Mouse (Mus musculus): ENCODE measurements around the gene Rragd. TPM values are rescaled to one million over a fixed set of nuclear protein-coding genes. Genes with fewer than 3 reads are reported as not detected.

The Rragd gene
- polyA plus RNA-seq, 1 experiment from 2014 or later = 26.6 TPM

DNA sequence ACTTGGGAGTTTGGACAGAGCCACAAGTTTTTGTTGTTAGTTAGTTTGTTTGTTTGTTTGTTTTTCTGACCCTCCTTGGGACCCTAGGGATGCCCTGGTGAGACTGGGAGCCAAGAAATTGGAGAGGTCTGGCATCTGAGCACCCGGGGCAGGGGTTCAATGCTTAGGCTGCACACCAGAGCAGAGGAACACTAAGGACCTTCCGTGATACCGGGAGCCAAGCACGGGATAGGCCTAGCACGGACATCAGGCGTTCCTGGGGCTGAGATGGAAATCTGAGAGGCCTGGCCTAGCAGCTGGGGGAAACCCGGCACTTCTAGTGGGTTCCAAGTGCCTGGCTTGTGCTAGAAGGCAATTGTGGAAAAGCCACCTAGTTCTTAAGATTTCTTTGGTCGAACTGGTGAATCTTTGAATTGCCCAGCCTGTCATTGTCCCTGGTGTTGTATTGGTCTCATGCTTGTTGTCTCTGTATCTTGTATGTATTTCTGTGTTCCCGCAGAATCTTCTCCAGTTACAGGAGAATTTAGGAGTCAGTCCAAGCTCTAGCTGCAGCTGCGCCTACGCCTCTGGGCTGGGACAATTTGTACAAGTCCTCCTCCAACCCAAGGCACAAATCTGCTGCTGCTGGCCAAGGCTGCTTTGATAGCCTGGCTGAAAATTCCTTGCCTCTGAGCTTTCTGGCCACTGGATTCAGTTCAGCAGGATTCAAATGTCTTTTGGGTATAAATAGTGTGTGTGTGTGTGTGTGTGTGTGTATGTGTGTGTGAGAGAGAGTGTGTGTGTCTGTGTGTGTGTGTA is 75.3 kb downstream of the Rragd start:
- Histone ChIP-seq H3K27ac (replicated peaks) (no peak overlapping the region), H3K36me3 (no peaks in the 10 kb centered on the region), H3K4me3 (no peak overlapping the region), H3K4me2 (replicated peaks) (no peak overlapping the region), H3K9me3 (no peaks in the 10 kb centered on the region), H3K27me3 (no peaks in the 10 kb centered on the region), H3K9ac (replicated peaks) (no peak overlapping the region), H3K4me1 (no peaks in the 10 kb centered on the region)
- no peak for ATAC-seq (replicated peaks)
- 84% methylated on average over 11 of the region's 11 CpGs for WGBS

- no peak overlapping the region for H3K4me2 ChIP-seq (replicated peaks)
- WGBS = 63% methylated on average over 7 of the region's 7 CpGs
- no peak overlapping the region for H3K9ac ChIP-seq (replicated peaks)
- H3K4me1 ChIP-seq = no peaks in the 10 kb centered on the region
- no peak overlapping the region for H3K4me3 ChIP-seq
- no peaks in the 10 kb centered on the region for H3K36me3 ChIP-seq
- H3K27ac ChIP-seq (replicated peaks) = no peak overlapping the region
- no peaks in the 10 kb centered on the region for H3K27me3 ChIP-seq
- no peaks in the 10 kb centered on the region for H3K9me3 ChIP-seq
- ATAC-seq (replicated peaks) = no peak
Observed at GRCm38 (mm10) chr4:33061158-33061557, 78.3 kb downstream of the Rragd start.

GRCm38 (mm10) chr4:33062981-33063380 is 80.1 kb downstream of the Rragd start, which contains the start of gene Gabrr2:
Gabrr2 (plus strand) TSS chr4:33062999.
- no peak for ATAC-seq (replicated peaks)
- no peak within 1 kb of the TSS for H3K4me3 ChIP-seq
- no peaks in the 10 kb centered on the region for H3K9me3 ChIP-seq
- 91% methylated on average over 4 of the region's 4 CpGs for WGBS
- H3K27me3 ChIP-seq = no peaks in the 10 kb centered on the region
- H3K9ac ChIP-seq (replicated peaks) = no peak within 1 kb of the TSS
- no peaks in the 10 kb centered on the region for H3K36me3 ChIP-seq
- no peak within 1 kb of the TSS for H3K27ac ChIP-seq (replicated peaks)
- H3K4me1 ChIP-seq = no peaks in the 10 kb centered on the region
- H3K4me2 ChIP-seq (replicated peaks) = no peak within 1 kb of the TSS

GRCm38 (mm10) chr4:33064986-33065385 is 82.1 kb downstream of the Rragd start:
- Histone ChIP-seq H3K9ac (replicated peaks) (no peak overlapping the region), H3K36me3 (no peaks in the 10 kb centered on the region), H3K4me2 (replicated peaks) (no peak overlapping the region), H3K27me3 (no peaks in the 10 kb centered on the region), H3K27ac (replicated peaks) (no peak overlapping the region), H3K9me3 (no peaks in the 10 kb centered on the region), H3K4me1 (peaks cover 10% of the 10 kb centered on the region; the same call in 1 of the 2 replicates), H3K4me3 (no peak overlapping the region)
- 79% methylated on average over 6 of the region's 6 CpGs for WGBS
- no peak for ATAC-seq (replicated peaks)

- Histone ChIP-seq H3K4me3 (no peak overlapping the region), H3K27ac (replicated peaks) (no peak overlapping the region), H3K4me1 (peaks cover 10% of the 10 kb centered on the region; the same call in 1 of the 2 replicates), H3K27me3 (no peaks in the 10 kb centered on the region), H3K36me3 (no peaks in the 10 kb centered on the region), H3K9ac (replicated peaks) (no peak overlapping the region), H3K4me2 (replicated peaks) (no peak overlapping the region), H3K9me3 (no peaks in the 10 kb centered on the region)
- WGBS = 70% methylated on average over 14 of the region's 14 CpGs
- ATAC-seq (replicated peaks) = no peak
Observed at GRCm38 (mm10) chr4:33066223-33066960, 83.6 kb downstream of the Rragd start.

- no peaks in the 10 kb centered on the region for H3K9me3 ChIP-seq
- no peak overlapping the region for H3K9ac ChIP-seq (replicated peaks)
- H3K27ac ChIP-seq (replicated peaks) = no peak overlapping the region
- 97% methylated on average over 3 of the region's 3 CpGs for WGBS
- H3K36me3 ChIP-seq = no peaks in the 10 kb centered on the region
- peaks cover 10% of the 10 kb centered on the region; the same call in 1 of the 2 replicates for H3K4me1 ChIP-seq
- H3K27me3 ChIP-seq = no peaks in the 10 kb centered on the region
- no peak for ATAC-seq (replicated peaks)
- no peak overlapping the region for H3K4me3 ChIP-seq
- H3K4me2 ChIP-seq (replicated peaks) = no peak overlapping the region
Observed at GRCm38 (mm10) chr4:33067331-33067730, 84.5 kb downstream of the Rragd start.

- Histone ChIP-seq H3K4me2 (replicated peaks) (no peak overlapping the region), H3K27me3 (no peaks in the 10 kb centered on the region), H3K9ac (replicated peaks) (no peak overlapping the region), H3K4me1 (peaks cover 10% of the 10 kb centered on the region; the same call in 1 of the 2 replicates), H3K36me3 (no peaks in the 10 kb centered on the region), H3K9me3 (no peaks in the 10 kb centered on the region), H3K4me3 (no peak overlapping the region), H3K27ac (replicated peaks) (no peak overlapping the region)
- WGBS = 90% methylated on average over 6 of the region's 6 CpGs
- ATAC-seq (replicated peaks) = no peak
Observed at GRCm38 (mm10) chr4:33067826-33068225, 85.0 kb downstream of the Rragd start.

- peaks cover 10% of the 10 kb centered on the region; the same call in 1 of the 2 replicates for H3K4me1 ChIP-seq
- WGBS = 58% methylated on average over 6 of the region's 6 CpGs
- H3K4me3 ChIP-seq = no peak overlapping the region
- no peak overlapping the region for H3K27ac ChIP-seq (replicated peaks)
- no peak overlapping the region for H3K4me2 ChIP-seq (replicated peaks)
- peak; percentile 87 for ATAC-seq (replicated peaks)
- H3K9me3 ChIP-seq = no peaks in the 10 kb centered on the region
- H3K27me3 ChIP-seq = no peaks in the 10 kb centered on the region
- no peaks in the 10 kb centered on the region for H3K36me3 ChIP-seq
- no peak overlapping the region for H3K9ac ChIP-seq (replicated peaks)
Observed at GRCm38 (mm10) chr4:33068894-33069293, 86.1 kb downstream of the Rragd start.

DNA sequence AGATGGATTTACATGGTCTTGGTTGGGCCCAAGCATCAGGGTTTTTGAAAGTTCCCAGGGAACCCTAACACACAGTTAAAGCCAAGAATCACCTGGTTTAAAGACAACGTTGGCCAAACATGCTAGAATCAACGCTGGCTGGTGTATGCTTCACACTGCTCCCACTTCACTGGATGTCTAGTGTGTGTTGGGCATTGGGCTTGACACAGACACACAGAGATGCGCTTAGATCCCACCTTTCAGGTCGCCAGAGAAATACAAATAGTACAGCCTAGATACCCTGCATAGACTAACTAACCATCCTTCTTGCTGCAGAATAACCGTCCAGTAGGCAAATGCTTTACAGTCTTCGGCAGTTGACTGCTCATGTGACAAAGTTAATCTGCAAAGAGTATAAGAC is 87.5 kb downstream of the Rragd start:
- no peaks in the 10 kb centered on the region for H3K27me3 ChIP-seq

GRCm38 (mm10) chr4:33071337-33071736 is 88.5 kb downstream of the Rragd start:
- Histone ChIP-seq H3K4me2 (replicated peaks) (no peak overlapping the region), H3K36me3 (no peaks in the 10 kb centered on the region), H3K27me3 (no peaks in the 10 kb centered on the region), H3K4me3 (no peak overlapping the region), H3K27ac (replicated peaks) (no peak overlapping the region), H3K4me1 (peaks cover 10% of the 10 kb centered on the region; the same call in 1 of the 2 replicates), H3K9ac (replicated peaks) (no peak overlapping the region), H3K9me3 (no peaks in the 10 kb centered on the region)
- 92% methylated on average over 6 of the region's 6 CpGs for WGBS
- ATAC-seq (replicated peaks) = no peak

More for the DNA sequence above, 87.5 kb downstream of the Rragd start:
- no peak overlapping the region for H3K9ac ChIP-seq (replicated peaks)
- no peaks in the 10 kb centered on the region for H3K9me3 ChIP-seq
- H3K27ac ChIP-seq (replicated peaks) = no peak overlapping the region
- 90% methylated on average over 6 of the region's 6 CpGs for WGBS
- peaks cover 10% of the 10 kb centered on the region; the same call in 1 of the 2 replicates for H3K4me1 ChIP-seq
- H3K36me3 ChIP-seq = no peaks in the 10 kb centered on the region
- ATAC-seq (replicated peaks) = no peak
- no peak overlapping the region for H3K4me2 ChIP-seq (replicated peaks)
- no peak overlapping the region for H3K4me3 ChIP-seq
